Mouse (Mus musculus) B cell, adult 2 months (primary cell): ENCODE results near the gene Usp4.

Experiments used
- DNase-seq, 2 experiments: peaks; one replicate each; pipeline ENCODE4 v3.0.0; 2022

Usp4 gene

GRCm38 (mm10) chr9:108342301-108342831 is 5.3 kb upstream of the Usp4 start:
- peak; percentile 47 to 49 for DNase-seq

GRCm38 (mm10) chr9:108343331-108343730 is 4.3 kb upstream of the Usp4 start:
- DNase-seq, result no peak

GRCm38 (mm10) chr9:108343835-108344234 is 3.8 kb upstream of the Usp4 start:
- no peak for DNase-seq

GRCm38 (mm10) chr9:108344471-108344870 is 3.2 kb upstream of the Usp4 start:
- DNase-seq, result no peak

- peak in 1 of 2 experiments; percentile 19 for DNase-seq
These were observed 629 bp upstream of the Usp4 start for GRCm38 (mm10) chr9:108347024-108347423.

- DNase-seq, result no peak
These were observed 632 bp downstream of the Usp4 start for GRCm38 (mm10) chr9:108348290-108348680.

- DNase-seq, result no peak
These were observed 2.1 kb downstream of the Usp4 start for GRCm38 (mm10) chr9:108349727-108350126.

- no peak for DNase-seq
These were observed 30.6 kb downstream of the Usp4 start for GRCm38 (mm10) chr9:108378234-108378633.

GRCm38 (mm10) chr9:108378736-108379135 is 31.1 kb downstream of the Usp4 start:
- DNase-seq, result no peak

GRCm38 (mm10) chr9:108379294-108379693 is 31.6 kb downstream of the Usp4 start:
- DNase-seq, result no peak

- DNase-seq, result no peak
These were observed 33.7 kb downstream of the Usp4 start for GRCm38 (mm10) chr9:108381382-108381781.

- no peak for DNase-seq
These were observed 37.4 kb downstream of the Usp4 start for GRCm38 (mm10) chr9:108385006-108385405.

GRCm38 (mm10) chr9:108386816-108387215 is 39.2 kb downstream of the Usp4 start:
- DNase-seq, result no peak

GRCm38 (mm10) chr9:108388601-108389000 is 40.9 kb downstream of the Usp4 start:
- DNase-seq, result no peak

GRCm38 (mm10) chr9:108389220-108389619 is 41.6 kb downstream of the Usp4 start:
- DNase-seq, result no peak

GRCm38 (mm10) chr9:108392676-108393075 is 45.0 kb downstream of the Usp4 start, which contains the start of gene 1700102P08Rik:
TSS of gene 1700102P08Rik (plus strand) at chr9:108392805.
- no peak for DNase-seq

- no peak for DNase-seq
These were observed 46.5 kb downstream of the Usp4 start for GRCm38 (mm10) chr9:108394191-108394590.

GRCm38 (mm10) chr9:108395427-108395826 is 47.8 kb downstream of the Usp4 start:
- DNase-seq, result no peak

GRCm38 (mm10) chr9:108398324-108398723 is 50.7 kb downstream of the Usp4 start:
- DNase-seq, result no peak

GRCm38 (mm10) chr9:108401186-108401960 is 53.7 kb downstream of the Usp4 start:
- DNase-seq, result no peak

GRCm38 (mm10) chr9:108403081-108403480 is 55.4 kb downstream of the Usp4 start:
- DNase-seq, result no peak

GRCm38 (mm10) chr9:108404451-108404850 is 56.8 kb downstream of the Usp4 start:
- no peak for DNase-seq

GRCm38 (mm10) chr9:108409535-108409934 is 61.9 kb downstream of the Usp4 start:
- DNase-seq, result no peak

- no peak for DNase-seq
These were observed 63.8 kb downstream of the Usp4 start for GRCm38 (mm10) chr9:108411381-108411942.
